Mouse (Mus musculus) heart, adult 9 months (tissue): ENCODE measurements around the gene Hace1.

ENCODE experiments used
- DNase-seq, 2 experiments: peaks; one replicate each; pipeline ENCODE4 v3.0.0; 2022; ENCODE audit warnings: low spot score in 2 of 2

The Hace1 gene

GRCm38 (mm10) chr10:45698930-45699329, 121.3 kb downstream of the Hace1 start:
- no peak for DNase-seq

- no peak for DNase-seq
These were observed 129.2 kb downstream of the Hace1 start for GRCm38 (mm10) chr10:45706849-45707248.

- DNase-seq, result no peak
These were observed 133.2 kb downstream of the Hace1 start for GRCm38 (mm10) chr10:45710848-45711247.

GRCm38 (mm10) chr10:45711348-45711747, 133.7 kb downstream of the Hace1 start:
- DNase-seq, result no peak
